Mouse (Mus musculus): ENCODE results near the gene Hivep2.

The Hivep2 gene

GRCm38 (mm10) chr10:13971268-13971667 lies 5.4 kb downstream of the Hivep2 start:
- DNase-seq (ENCODE audit: extremely low read depth, low read depth) = no peak

DNA sequence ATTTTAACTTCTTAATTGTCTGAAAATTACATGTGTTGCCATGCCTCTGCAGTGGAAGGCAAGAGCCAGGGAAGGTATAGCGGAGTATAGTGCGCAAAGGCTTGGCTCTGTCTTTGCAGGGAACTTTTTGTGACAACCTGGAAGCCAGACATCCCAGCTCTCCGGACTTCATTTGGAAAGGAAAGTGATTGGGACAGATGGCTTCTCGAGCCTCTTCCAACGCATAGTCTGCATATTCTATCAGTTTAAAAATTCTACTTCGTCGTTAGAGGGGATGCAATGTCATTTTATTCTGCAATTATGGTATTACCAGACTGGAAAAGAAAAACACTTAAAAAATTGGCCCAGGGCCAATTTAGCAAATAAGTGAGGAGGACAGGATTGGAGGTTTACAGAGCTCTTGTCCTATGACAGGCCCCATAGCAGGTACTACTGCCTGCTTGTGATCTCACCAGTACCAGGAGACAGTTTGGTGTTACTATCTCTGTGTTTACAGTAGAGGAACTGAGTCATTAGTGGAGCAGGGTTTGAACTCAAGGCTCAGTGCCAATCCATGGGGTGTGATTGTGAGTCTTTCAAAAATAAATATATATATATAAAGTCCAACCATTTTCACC lies 7.8 kb downstream of the Hivep2 start:
- no peak for DNase-seq (ENCODE audit: extremely low read depth, low read depth)

- no peak for DNase-seq (ENCODE audit: extremely low read depth, low read depth)
Observed at GRCm38 (mm10) chr10:13974472-13974871, 8.6 kb downstream of the Hivep2 start.

DNA sequence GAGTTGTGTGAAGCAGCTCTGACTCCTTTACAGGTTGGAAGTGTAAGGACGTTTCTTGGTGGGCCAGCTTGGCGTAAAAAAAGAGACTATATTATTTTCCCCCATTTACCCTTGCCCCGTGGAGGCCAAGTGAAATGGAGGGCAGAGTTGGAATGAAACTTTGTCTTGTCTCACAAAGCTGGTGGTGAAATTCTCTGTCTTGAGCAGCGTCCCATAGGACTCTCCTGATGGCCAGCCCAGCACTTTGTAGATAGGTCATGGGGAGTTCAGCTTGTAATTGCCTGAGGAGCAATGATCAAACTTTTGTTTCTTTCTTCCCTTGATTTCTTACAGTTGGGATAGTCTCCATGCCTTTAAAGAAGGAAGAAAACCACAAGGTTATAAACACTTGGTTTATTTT lies 10.0 kb downstream of the Hivep2 start:
- no peak for DNase-seq (ENCODE audit: extremely low read depth, low read depth)

GRCm38 (mm10) chr10:13976267-13976666 lies 10.4 kb downstream of the Hivep2 start:
- no peak for DNase-seq (ENCODE audit: extremely low read depth, low read depth)

DNA sequence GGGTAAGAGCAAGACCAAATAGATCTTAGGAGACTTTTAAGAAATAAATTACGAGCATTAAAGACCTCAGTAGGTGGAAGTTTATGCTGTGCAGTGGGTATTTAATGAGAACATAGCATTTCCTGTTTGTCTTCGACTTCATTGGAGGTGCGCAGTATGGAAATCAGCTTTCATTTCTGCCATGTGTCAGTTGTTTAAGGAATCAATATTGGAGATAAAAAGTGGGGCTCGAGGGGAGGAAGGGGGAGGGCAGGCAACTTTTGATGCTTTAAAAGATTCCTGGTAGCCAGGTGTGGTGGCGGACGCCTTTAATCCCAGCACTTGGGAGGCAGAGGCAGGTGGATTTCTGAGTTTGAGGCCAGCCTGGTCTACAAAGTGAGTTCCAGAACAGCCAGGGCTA lies 16.4 kb downstream of the Hivep2 start:
- DNase-seq (ENCODE audit: extremely low read depth, low read depth) = no peak

GRCm38 (mm10) chr10:13982769-13983381 lies 17.0 kb downstream of the Hivep2 start:
- DNase-seq (ENCODE audit: extremely low read depth, low read depth) = no peak

GRCm38 (mm10) chr10:13983631-13984030 lies 17.8 kb downstream of the Hivep2 start:
- DNase-seq (ENCODE audit: extremely low read depth, low read depth) = no peak

GRCm38 (mm10) chr10:13984233-13984632 lies 18.4 kb downstream of the Hivep2 start:
- no peak for DNase-seq (ENCODE audit: extremely low read depth, low read depth)

DNA sequence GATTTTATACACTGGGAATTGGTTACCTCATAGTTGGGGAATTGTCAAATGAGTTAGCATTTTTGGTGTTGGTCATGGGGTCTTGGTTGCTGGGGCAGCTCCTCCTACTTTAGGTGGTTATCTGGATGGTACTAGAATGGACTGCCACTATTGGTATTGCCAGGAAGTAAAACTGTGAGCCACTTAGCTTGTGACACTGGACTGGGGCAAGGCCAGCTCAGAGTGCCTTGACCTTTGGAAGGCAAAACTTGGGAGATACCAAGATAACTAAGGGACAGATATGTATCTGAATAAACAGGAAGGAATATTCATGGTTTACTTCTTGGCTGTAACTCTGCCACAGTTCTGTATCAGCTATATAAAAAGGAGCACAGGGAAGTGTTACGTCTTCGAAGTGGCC lies 20.7 kb downstream of the Hivep2 start:
- DNase-seq (ENCODE audit: extremely low read depth, low read depth) = no peak

DNA sequence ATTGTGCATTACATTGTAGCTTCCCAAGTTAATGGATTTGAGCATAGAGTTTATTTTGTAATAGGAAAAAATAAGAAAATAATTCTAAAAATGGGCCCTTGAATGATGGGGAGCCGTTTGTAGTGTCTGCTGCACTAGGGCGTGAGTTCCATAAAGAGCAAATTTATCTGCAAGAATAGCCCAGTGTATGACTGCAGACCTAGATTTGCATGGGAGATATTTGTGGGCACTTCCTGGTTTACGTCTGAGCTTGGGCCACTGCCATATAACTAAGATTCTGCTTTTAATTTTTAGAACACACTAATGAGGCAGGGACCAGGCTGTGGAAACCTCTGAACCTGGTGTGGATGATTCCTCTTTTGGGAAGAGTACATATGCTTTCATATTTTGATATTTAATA lies 21.5 kb downstream of the Hivep2 start:
- no peak for DNase-seq (ENCODE audit: extremely low read depth, low read depth)

DNA sequence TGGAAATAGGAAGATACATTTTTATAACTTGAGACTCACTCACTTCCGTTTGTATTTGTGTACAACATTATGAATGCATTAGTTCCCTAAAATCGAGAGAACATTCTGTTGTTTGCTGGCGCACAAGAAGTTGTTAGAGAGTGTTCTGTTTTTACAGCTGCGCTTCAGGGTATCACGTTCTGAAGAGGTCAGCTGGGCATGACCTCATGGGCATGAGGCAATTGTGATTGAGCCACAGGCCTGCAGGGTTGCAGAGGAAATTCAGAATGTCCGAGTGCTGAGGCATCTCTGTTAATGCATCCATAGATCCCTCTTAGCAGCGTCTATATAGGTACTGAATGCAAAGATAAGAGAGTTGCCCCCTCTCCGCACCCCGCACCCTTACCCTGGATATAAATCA lies 22.4 kb downstream of the Hivep2 start:
- no peak for DNase-seq (ENCODE audit: extremely low read depth, low read depth)

DNA sequence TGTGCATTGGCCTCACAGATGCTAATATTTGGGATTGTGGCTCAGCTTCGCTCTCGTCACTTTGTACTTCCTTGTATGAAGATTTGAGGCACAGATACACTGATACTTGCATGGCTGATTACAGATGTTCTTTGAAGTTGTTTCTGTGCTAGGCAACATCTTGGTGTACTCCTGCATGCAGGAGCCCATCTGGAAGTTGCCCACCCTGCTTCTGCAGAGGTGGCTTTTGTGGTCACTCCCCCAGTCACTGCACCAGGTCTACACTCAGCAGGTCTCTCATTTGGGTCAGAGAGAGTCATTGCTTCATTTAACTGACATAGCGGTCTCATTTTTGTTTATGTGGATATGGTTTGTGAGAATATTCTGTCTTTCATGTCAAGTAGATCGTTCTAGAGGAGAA lies 22.9 kb downstream of the Hivep2 start:
- DNase-seq (ENCODE audit: extremely low read depth, low read depth) = no peak

DNA sequence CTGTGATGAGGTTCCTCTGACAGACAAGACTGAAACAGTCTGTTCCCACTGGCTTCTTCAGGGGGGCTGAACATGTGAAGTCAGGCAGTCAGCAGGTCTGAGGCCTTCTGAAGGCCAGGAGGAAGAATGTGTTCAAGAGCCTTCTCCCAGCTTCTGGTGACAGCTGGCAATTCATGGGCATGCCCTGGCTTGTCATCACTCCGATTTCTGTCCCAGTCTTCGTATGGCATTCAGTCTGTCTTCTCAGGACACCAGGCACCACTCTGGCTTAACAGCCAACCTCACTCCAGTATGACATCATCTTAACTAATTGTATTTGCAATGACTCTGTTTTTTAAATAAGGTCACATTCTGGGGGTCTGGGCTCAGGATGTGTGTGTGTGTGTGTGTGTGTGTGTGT lies 25.0 kb downstream of the Hivep2 start:
- no peak for DNase-seq (ENCODE audit: extremely low read depth, low read depth)

DNA sequence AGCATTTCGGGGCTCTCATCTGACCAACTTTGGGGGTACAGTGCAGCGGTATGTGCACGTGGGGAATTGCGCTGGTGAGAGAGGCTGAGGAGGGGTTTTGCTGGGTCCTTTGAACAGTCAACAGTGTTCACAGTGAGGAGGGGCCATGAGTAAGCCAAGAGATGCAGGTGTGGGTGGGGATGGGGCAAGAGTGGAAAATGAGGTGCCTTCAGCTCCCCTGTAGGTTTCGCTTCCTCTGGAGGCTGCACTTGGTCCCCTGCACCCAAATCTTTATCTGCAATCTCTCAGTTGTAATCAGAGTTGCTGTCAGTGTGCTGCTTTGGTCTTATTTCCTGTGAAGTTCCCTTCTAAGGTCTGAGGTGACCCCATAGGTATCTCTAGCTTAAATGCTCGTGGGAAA lies 27.5 kb downstream of the Hivep2 start:
- DNase-seq (ENCODE audit: extremely low read depth, low read depth) = no peak

DNA sequence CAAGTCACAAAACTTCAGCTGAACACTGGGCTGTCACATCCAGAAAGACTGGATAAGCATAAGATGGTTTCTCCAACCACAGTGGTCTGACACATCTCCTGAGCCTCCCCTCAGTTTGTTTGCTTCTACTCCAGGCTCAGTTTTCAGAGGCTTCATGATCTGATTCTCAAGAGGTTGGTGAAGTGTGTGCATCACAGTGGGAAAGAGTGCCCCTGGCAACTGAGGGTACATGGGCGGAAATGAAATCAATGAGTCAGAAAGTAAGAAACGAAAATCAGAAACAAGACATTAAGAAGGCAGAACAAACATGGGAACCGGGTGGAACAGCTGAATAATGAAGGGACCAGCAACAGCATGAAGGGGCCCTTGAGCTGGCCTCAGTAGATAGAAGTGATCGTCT lies 31.5 kb downstream of the Hivep2 start:
- DNase-seq (ENCODE audit: extremely low read depth, low read depth) = no peak

DNA sequence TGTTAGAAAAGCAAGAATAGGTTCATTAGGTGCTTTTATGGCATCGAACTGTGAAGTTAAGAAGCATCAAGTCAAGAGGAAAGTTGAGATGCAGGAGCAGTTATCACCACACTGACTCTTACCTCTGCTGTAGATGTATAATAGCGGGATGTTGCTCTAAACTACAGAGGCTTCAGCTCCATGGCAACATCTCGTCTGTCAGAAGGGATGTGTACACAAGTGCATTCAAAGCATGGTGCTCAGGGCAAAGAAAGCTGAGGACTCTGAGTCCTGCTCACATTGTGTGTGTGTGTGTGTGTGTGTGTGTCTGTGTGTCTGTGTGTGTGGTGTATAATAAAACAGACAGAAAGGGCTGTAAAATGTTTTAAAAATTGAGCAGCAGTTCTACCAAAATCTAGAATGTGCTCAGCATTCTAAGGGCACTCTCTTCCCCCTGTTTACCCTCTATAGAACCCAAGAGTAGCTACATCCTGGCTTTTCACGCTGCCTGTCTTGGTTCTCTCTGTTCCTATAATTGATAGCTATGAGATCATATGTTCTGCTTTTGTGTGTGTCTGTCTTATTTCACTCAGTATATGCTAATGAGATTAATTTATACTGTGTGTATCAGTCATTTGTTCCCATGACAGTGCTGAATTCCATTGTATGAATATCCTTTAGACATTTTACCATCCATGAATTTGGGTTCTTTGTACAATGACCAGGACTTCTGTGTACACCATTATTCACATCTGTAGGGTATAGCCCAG lies 39.1 kb downstream of the Hivep2 start:
- no peak for DNase-seq (ENCODE audit: extremely low read depth, low read depth)

GRCm38 (mm10) chr10:14009721-14010120 lies 43.8 kb downstream of the Hivep2 start:
- DNase-seq (ENCODE audit: extremely low read depth, low read depth) = no peak

GRCm38 (mm10) chr10:14016287-14016970 lies 50.6 kb downstream of the Hivep2 start:
- DNase-seq (ENCODE audit: extremely low read depth, low read depth) = no peak

GRCm38 (mm10) chr10:14017338-14017737 lies 51.5 kb downstream of the Hivep2 start:
- DNase-seq (ENCODE audit: extremely low read depth, low read depth) = no peak

- no peak for DNase-seq (ENCODE audit: extremely low read depth, low read depth)
Observed at GRCm38 (mm10) chr10:14017822-14018364, 52.0 kb downstream of the Hivep2 start.

- no peak for DNase-seq (ENCODE audit: extremely low read depth, low read depth)
Observed at GRCm38 (mm10) chr10:14018672-14019071, 52.8 kb downstream of the Hivep2 start.
